Mouse (Mus musculus) monocyte, adult 2 months (primary cell): ENCODE measurements at regions not wholly inside any gene's neighbourhood (a gene's known extent, or its start where the extent isn't known, plus 50 kb on each side); places are given as distances from the start of the nearest gene placed in this dataset.
"Not testable (repeated sequence)": the region's sequence is repeated elsewhere in the genome, so short reads cannot be mapped to it uniquely, and the experiment has no call there.

ENCODE experiments used
- DNase-seq, 2 experiments: peaks; one replicate each; pipeline ENCODE4 v3.0.0; 2022; ENCODE audit warnings: low spot score in 2 of 2, low read depth in 1 of 2

DNA sequence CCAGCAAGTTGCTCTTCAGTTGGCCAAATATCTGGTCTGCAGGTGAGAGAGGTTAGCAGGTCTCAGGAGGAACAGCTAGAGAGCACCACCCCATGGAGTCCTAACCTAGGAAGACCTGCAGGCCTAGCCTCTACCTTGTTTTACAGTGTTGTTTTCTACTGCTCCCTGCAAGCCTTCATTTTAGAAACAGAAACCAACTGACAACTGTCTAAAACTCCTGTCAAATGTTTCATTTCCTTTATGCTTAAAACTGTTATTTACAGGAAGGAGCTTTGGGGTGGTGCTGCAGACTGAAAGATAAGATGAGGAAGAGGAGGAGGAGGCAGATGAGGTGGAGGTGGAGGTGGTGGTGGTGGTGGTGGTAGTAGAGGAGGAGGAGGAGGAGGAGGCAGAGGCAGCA, 96.6 kb upstream of the Selenop start:
- no peak for DNase-seq

DNA sequence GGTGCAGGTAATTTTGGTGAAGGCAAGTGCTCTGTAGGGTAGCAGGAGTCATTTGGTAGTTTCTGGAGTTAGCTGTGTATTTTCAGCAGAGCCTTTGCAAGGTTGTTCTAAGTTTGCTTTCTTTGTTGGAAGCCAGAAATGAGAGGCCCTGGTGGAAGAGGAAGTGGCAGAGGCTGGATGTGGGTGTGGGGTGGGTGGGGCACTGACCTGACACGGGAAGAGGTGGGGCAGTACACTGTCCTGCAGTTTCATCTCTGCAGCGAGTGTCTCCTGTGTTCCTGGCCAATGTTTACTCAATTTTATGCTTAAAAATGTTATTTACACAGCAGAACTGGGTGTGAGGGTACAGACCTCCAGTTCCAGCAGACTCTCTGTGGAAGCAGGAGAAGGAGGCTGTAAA, 94.3 kb upstream of the Selenop start:
- DNase-seq = no peak

DNA sequence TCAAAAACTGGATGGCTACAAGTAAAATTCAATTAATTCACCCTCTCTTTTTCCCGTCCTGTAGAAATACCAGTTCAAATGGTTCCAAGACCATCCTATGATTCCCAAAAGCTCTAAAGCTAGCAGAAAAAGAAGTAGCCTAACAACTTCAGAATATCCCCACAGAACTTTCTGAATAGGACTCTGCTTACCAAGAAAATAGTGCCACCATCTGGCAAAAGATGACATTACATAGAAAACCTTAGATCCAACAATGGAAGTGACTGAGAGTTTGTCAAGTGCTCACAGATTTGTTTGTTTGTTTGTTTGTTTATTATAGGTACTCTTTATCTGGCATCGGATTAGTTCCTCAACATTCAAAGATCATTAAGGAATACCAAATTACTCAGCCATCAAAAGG, 93.5 kb upstream of the Selenop start:
- no peak for DNase-seq

DNA sequence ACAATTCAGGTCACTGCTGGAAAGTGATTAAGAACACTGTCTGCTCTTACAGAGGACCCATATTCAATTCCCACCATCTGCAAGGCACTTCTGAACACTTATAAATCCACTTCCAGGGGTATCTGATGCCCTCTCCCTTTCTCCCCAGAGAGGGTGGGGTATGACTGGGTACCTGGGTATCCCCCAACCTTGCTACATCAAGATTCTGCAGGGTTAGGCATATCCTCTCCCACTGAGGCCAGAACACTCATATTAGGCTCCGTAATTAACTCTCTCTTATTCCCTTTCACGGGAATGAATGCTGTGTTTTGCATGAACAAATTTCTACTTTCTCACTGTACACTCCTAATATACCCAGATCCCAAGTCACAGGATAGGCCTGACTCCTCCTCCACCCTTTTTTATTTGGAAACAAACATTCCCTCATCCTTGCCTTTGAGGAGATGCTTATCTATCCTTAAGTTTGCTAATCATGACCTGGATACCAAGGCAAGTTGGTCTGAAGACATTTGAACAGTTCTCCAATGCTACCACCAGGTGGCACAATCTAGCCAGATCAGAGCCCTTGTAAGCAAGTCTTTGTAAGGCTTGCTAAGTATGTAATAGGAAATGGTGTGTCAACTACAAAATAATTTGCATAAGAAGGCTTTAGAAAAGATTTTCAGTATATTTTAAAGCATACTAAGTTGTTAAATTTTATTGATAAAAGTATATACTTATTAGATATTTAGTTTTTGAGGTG, 66.3 kb upstream of the Selenop start:
- DNase-seq = peak; percentile 12 to 13

DNA sequence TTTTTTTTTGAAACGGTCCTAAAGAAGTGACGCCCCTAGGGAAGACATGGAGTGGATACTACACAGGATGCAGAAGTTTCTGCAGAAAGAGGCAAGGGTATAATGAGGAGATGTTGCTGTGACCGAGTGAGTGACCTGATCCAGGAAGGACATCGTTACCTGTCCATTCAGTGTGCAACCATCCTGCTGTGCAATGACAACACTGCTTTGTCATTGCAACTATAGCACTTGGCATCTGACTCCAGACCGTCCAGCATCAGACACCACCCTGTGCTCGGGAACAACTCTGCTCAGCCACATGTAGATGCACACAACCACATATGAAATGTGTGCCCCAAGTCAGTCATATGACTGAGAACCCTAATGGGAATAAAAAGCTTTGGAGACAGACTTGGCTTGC, 62.8 kb upstream of the Selenop start:
- DNase-seq = no peak

DNA sequence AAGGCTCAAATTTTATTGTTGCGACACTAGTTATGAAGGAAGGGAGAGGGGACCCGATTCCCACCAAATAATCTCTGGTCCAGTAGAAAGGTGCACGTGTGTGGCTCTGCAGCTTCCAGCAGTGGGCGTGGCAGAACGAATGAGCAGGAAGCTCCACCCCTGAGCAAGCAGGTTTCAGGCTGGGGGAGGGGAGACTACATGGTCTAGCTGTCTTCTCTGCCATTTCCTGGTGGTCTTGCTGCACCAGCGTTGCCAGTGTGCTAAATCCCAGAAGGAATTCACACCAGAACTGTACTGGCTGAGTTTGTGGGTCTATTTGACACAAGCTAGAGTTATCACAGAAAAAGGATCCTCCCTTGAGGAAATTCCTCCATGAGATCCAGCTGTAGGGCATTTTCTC, 62.3 kb upstream of the Selenop start:
- not testable (repeated sequence) for DNase-seq

DNA sequence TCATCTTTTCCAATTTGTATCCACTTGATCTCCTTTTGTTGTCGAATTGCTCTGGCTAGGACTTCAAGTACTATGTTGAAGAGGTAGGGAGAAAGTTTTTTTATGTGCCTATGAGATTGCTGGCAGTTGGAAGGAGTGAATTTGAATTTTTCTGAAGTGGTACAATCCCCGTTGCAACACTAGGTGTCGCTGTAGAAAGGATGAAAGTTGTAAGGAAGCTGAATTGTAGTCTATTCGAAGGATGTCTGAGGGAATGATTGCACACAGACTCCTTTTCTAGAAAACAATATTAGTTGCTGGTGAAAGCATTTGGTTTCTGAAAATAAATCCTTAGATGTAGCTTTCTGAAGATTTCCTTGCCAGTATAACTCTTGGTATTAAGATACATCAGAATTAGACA, 54.6 kb upstream of the Selenop start:
- no peak for DNase-seq

DNA sequence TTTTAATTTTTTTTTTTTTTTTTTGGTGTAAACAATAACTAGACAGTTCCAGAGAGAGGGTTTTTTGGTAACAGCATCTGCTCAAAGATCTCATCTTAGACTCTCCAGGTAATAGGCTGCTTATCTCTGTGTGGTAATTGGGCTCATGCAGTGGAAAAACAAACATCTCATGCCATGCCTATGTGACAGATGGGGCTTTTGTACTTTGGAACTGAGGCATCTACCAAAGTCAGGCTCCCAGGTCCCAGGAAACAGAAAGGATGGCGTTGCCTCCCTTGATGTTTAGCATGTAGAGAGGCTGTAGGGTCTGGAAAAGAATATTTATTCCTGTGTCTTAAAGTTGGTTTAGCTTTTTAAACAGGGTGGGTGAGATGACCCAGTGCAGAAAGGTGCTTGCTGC, 53.1 kb upstream of the Selenop start:
- DNase-seq = no peak
